Mouse (Mus musculus): ENCODE measurements around the gene Scgb1b30. TPM values are rescaled to one million over a fixed set of nuclear protein-coding genes. Genes with fewer than 3 reads are reported as not detected.

Scgb1b30 gene
- polyA plus RNA-seq (2014; fragmentation: Illumina TruSeq; extraction: RNeasy Lipid Tissue Mini Kit (QIAGEN cat#74804); ENCODE audit: low read depth, low replicate concordance) = not detected

GRCm38 (mm10) chr7:34094911-34095481 lies at the start of gene Scgb1b30:
Gene Scgb1b30, plus strand, starts transcription at chr7:34095431.

GRCm38 (mm10) chr7:34133117-34133762 lies 38.0 kb downstream of the Scgb1b30 start, which contains the start of gene Wtip:
Gene Wtip, minus strand, starts transcription at chr7:34133268.

Other genes with a start within 250 kb of the Scgb1b30 start
- not detected for gene Scgb2b26, start 150.4 kb upstream of the Scgb1b30 start, polyA plus RNA-seq (2014; fragmentation: Illumina TruSeq; extraction: RNeasy Lipid Tissue Mini Kit (QIAGEN cat#74804); ENCODE audit: low read depth, low replicate concordance)
- gene Scgb2b27, start 81.5 kb upstream of the Scgb1b30 start, polyA plus RNA-seq (2014; fragmentation: Illumina TruSeq; extraction: RNeasy Lipid Tissue Mini Kit (QIAGEN cat#74804); ENCODE audit: low read depth, low replicate concordance) = not detected
- not detected for gene Scgb1b27, start 73.9 kb upstream of the Scgb1b30 start, polyA plus RNA-seq (2014; fragmentation: Illumina TruSeq; extraction: RNeasy Lipid Tissue Mini Kit (QIAGEN cat#74804); ENCODE audit: low read depth, low replicate concordance)
- gene Wtip, start 37.8 kb downstream of the Scgb1b30 start, polyA plus RNA-seq (2014; fragmentation: Illumina TruSeq; extraction: RNeasy Lipid Tissue Mini Kit (QIAGEN cat#74804); ENCODE audit: low read depth, low replicate concordance) = 13.0 TPM
- 42.7 TPM for gene Uba2, start 74.2 kb downstream of the Scgb1b30 start, polyA plus RNA-seq (2014; fragmentation: Illumina TruSeq; extraction: RNeasy Lipid Tissue Mini Kit (QIAGEN cat#74804); ENCODE audit: low read depth, low replicate concordance)
- gene Pdcd2l, start 101.2 kb downstream of the Scgb1b30 start, polyA plus RNA-seq (2014; fragmentation: Illumina TruSeq; extraction: RNeasy Lipid Tissue Mini Kit (QIAGEN cat#74804); ENCODE audit: low read depth, low replicate concordance) = 20.8 TPM
- gene Gpi1, start 134.9 kb downstream of the Scgb1b30 start, polyA plus RNA-seq (2014; fragmentation: Illumina TruSeq; extraction: RNeasy Lipid Tissue Mini Kit (QIAGEN cat#74804); ENCODE audit: low read depth, low replicate concordance) = 554 TPM
- not detected for gene Gm6096, start 155.6 kb downstream of the Scgb1b30 start, polyA plus RNA-seq (2014; fragmentation: Illumina TruSeq; extraction: RNeasy Lipid Tissue Mini Kit (QIAGEN cat#74804); ENCODE audit: low read depth, low replicate concordance)
- 26.9 TPM for gene 4931406P16Rik, start 218.1 kb downstream of the Scgb1b30 start, polyA plus RNA-seq (2014; fragmentation: Illumina TruSeq; extraction: RNeasy Lipid Tissue Mini Kit (QIAGEN cat#74804); ENCODE audit: low read depth, low replicate concordance)